Mouse (Mus musculus): ENCODE measurements around the gene Hinfp.

DNA sequence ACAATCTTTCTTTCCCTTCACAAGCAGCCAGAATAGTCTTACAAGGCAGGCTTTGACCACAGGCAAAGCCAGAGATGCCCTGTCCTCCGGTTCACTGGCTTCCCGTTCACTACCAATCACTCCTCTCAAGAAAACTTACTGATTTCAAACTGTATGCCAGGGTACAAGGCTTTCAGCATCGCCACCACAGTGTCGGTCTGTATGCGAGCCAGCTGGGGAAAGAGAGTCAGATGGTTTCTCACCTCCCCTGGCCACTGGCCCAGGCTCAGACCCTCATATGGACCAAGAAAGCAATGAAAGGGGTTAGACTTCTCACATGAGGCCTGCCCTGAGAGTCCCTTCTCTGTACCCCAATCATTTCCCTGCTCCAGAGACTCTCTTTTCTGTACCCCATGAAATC is 36.0 kb upstream of the Hinfp start:
- TF ChIP-seq CTCF (IDR thresholded peaks at IDR 0.05; ENCODE audit: extremely low read depth, insufficient read depth, low read length) (no peak), POLR2A (IDR thresholded peaks at IDR 0.05; ENCODE audit: extremely low read depth, insufficient read depth, low read length) (no peak)

Measured in cortical plate, adult 2 months (tissue).